Mouse (Mus musculus) lung, adult 2 months (tissue): Measurements from ENCODE around the gene Setd7.

Source experiments
- CTCF ChIP-seq: fragments of 200-500 bp; IDR thresholded peaks from 2 replicates; pipeline ENCODE4 v1.5.1; 2011; ENCODE audit warnings: mild to moderate bottlenecking, low read length, control low read depth; ENCODE audit not compliant: insufficient read depth
- POLR2A ChIP-seq: fragments of 200-500 bp; IDR thresholded peaks from 2 replicates; pipeline ENCODE4 v1.6.1; 2011; ENCODE audit warnings: low read depth, mild to moderate bottlenecking, control low read depth, low read length, borderline replicate concordance; ENCODE audit errors: extremely low read depth

- TF ChIP-seq POLR2A, result no peak
- TF ChIP-seq CTCF, result no peak
Observed at GRCm38 (mm10) chr3:51573915-51574314, 13.2 kb upstream of the Setd7 start.
